In the genomic region with DNA sequence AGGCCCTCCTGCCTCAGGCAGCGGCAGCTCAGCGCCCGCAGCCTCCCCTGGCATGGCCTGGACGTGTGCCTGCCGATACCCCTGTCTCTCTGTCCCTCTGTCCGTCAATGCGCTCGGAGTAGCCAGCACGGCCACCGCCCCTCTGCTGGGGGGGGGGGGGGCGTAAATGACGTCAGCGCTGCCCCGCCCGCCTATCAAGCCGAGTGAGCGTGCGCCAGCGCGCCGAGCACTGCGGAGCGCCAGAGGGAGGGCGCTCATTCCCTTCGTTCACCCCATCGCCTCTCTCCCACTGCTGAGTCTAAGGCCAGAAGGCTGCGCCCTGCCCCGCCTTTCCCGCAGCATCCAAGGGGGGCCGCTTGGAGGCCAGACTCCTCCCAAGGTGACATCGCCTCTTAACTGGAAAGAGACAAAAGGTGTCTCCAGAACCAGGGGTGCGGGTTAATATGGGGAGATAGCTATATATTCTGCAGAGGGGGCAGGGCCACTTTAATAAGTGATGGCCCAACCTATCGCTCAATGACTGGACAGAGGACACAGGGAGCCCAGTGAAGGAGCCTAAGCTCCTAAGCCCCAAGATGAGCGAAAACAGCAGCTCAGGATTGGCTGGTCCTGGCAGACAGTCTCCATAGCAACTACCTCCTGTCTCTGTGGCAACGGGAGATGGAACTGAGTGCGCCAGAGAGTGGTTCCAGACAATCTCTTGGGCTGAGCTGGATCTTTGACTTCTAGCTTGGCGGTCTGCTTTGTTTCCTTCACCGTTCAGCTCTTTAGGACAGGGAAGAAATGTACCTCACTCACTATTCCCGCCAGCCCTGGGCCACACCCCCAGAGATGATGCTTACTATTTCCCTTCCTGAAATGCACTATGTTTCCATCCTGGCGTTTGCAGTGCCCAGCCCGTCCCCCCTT, we compare ENCODE assay signal across 8 mouse cellular contexts. TPM values are rescaled to one million over a fixed set of nuclear protein-coding genes. Genes with fewer than 3 reads are reported as not detected.
DNase-seq lines count a peak whose midpoint lies in the region; ATAC-seq and TF ChIP-seq lines count a peak whose summit lies in the region.

A gene (minus strand): TSS at position 563 of the 909 bp plus-strand sequence.

- TF ChIP-seq POLR2A in thymus, adult 2 months (IDR thresholded peaks at IDR 0.05; ENCODE audit: control insufficient read depth, extremely low read depth, insufficient read depth, low read length, poor library complexity): no peak

- H3K36me3 ChIP-seq in forebrain, embryonic 14.5 days (ENCODE audit: control insufficient read depth, insufficient read depth, low read length): peaks cover 22% of the 10 kb centered on the region
- H3K36me3 ChIP-seq in liver, embryonic 16.5 days (ENCODE audit: control insufficient read depth, insufficient read depth): no peaks in the 10 kb centered on the region
- H3K36me3 ChIP-seq in thymus, adult 2 months (ENCODE audit: control insufficient read depth, insufficient read depth, low read length): no peaks in the 10 kb centered on the region

- peak within 1 kb of the TSS; percentile 87 for H3K9ac ChIP-seq in forebrain, embryonic 14.5 days (ENCODE audit: low read length)
- no peak within 1 kb of the TSS for H3K9ac ChIP-seq in liver, embryonic 16.5 days (ENCODE audit: low read depth, low read length)

- intact Hi-C loops in gastrocnemius, adult 2 months (cut with DNase I): no loop called here
- intact Hi-C loops in gastrocnemius, postnatal 36 days (cut with DNase I): no loop called here

- peak within 1 kb of the TSS; percentile 66 for H3K4me3 ChIP-seq in gastrocnemius, adult 2 months
- H3K4me3 ChIP-seq in forebrain, embryonic 14.5 days (ENCODE audit: low read depth, low read length): peak within 1 kb of the TSS; percentile 55
- peak within 1 kb of the TSS; percentile 24 for H3K4me3 ChIP-seq in liver, embryonic 16.5 days (ENCODE audit: low read depth, low read length)
- H3K4me3 ChIP-seq in thymus, adult 2 months (ENCODE audit: control insufficient read depth, insufficient read depth, low read length): no peak within 1 kb of the TSS

- peak; percentile 78 for ATAC-seq in cerebellum, adult (ENCODE audit: insufficient number of reproducible peaks, low FRiP score, low TSS enrichment)
- peak; percentile 91 for ATAC-seq in forebrain, embryonic 14.5 days
- ATAC-seq in liver, embryonic 16.5 days (ENCODE audit: low read depth): no peak

- no peaks in the 10 kb centered on the region for H3K9me3 ChIP-seq in forebrain, embryonic 14.5 days (replicated peaks; ENCODE audit: control insufficient read depth, low read length)
- H3K9me3 ChIP-seq in liver, embryonic 16.5 days (replicated peaks; ENCODE audit: control insufficient read depth, low read length): no peaks in the 10 kb centered on the region

- peak within 1 kb of the TSS; percentile 46; the same call in 1 of the 2 replicates for H3K27ac ChIP-seq in gastrocnemius, adult 2 months
- H3K27ac ChIP-seq in forebrain, embryonic 14.5 days (ENCODE audit: low read depth, low read length): peak within 1 kb of the TSS; percentile 98
- H3K27ac ChIP-seq in liver, embryonic 16.5 days (ENCODE audit: low read length): no peak within 1 kb of the TSS
- no peak within 1 kb of the TSS for H3K27ac ChIP-seq in thymus, adult 2 months (ENCODE audit: control insufficient read depth, insufficient read depth, low read length)

- WGBS in forebrain, embryonic 14.5 days: 2% methylated on average over 35 of the region's 41 CpGs
- WGBS in liver, embryonic 16.5 days (ENCODE audit: insufficient replicate concordance): 8% methylated on average over 32 of the region's 41 CpGs
- 12% methylated on average over 39 of the region's 41 CpGs for WGBS in thymus, adult 2 months

- TF ChIP-seq CTCF in gastrocnemius, adult 2 months (IDR thresholded peaks at IDR 0.05): no peak
- no peak for TF ChIP-seq CTCF in thymus, adult 2 months (IDR thresholded peaks at IDR 0.05; ENCODE audit: borderline replicate concordance, control insufficient read depth, extremely low read depth, insufficient read depth, low read length, poor library complexity)

- H3K4me2 ChIP-seq in forebrain, embryonic 14.5 days (ENCODE audit: low read length): peak within 1 kb of the TSS; percentile 94
- peak within 1 kb of the TSS; percentile 24 for H3K4me2 ChIP-seq in liver, embryonic 16.5 days (ENCODE audit: low read depth, low read length)

- no peaks in the 10 kb centered on the region for H3K27me3 ChIP-seq in forebrain, embryonic 14.5 days (replicated peaks; ENCODE audit: control insufficient read depth, insufficient read depth, low read length)
- peaks cover 49% of the 10 kb centered on the region for H3K27me3 ChIP-seq in liver, embryonic 16.5 days (ENCODE audit: control insufficient read depth, insufficient read depth, low read depth, low read length)
- peaks cover 3% of the 10 kb centered on the region; the same call in 1 of the 2 replicates for H3K27me3 ChIP-seq in thymus, adult 2 months (ENCODE audit: control insufficient read depth, insufficient read depth, low read length)

- DNase-seq in gastrocnemius, adult 2 months: peak; percentile 41
- DNase-seq in gastrocnemius, postnatal 36 days: no peak
- DNase-seq in forebrain, embryonic 14.5 days (ENCODE audit: low spot score): peak; percentile 96
- peak; percentile 83 for DNase-seq in layer of hippocampus, adult 11-12 months (ENCODE audit: low spot score)
- peak; percentile 82 to 84 for DNase-seq in right cerebral cortex, adult 2 months (ENCODE audit: low spot score in 2 of 2)
- DNase-seq in thymus, adult 2 months: no peak

- peaks cover 24% of the 10 kb centered on the region for H3K4me1 ChIP-seq in forebrain, embryonic 14.5 days (ENCODE audit: control insufficient read depth, insufficient read depth, low read length)
- H3K4me1 ChIP-seq in liver, embryonic 16.5 days (ENCODE audit: control insufficient read depth, low read depth, low read length): peaks cover 6% of the 10 kb centered on the region
- H3K4me1 ChIP-seq in thymus, adult 2 months (replicated peaks; ENCODE audit: control insufficient read depth, insufficient read depth, low read length): no peaks in the 10 kb centered on the region

RNA-seq across cellular contexts. Expression of the gene that starts here (rescaled TPM):
- under 1 TPM; 0.28 to 0.38 TPM for total RNA-seq in gastrocnemius, adult 2 months (2021)
- under 1 TPM; 0.20 to 0.42 TPM for total RNA-seq in gastrocnemius, postnatal 36 days (2021)
- polyA plus RNA-seq in forebrain, embryonic 14.5 days (2014; fragmentation: Nextera tagmentation; extraction: Ambion mirVana): 49.6 and 63.9 TPM in 2 replicates
- polyA plus RNA-seq in liver, embryonic 16.5 days (2015; fragmentation: Nextera tagmentation; extraction: Ambion mirVana): 3.2 and 3.6 TPM in 2 replicates
- 0.33 and 0.36 TPM in 2 replicates for polyA plus RNA-seq in thymus, adult 2 months (2012; rRNA removed)

Comparison
In these comparisons a context has a peak if more than half of its experiments do, and no peak if none do; other contexts are left out.
1. RNA of the gene that starts here (polyA plus RNA-seq): 49.6 to 63.9 TPM in forebrain, embryonic 14.5 days; 3.2 to 3.6 TPM in liver, embryonic 16.5 days and 0.33 to 0.36 TPM in thymus, adult 2 months; every median in the first group is over 10 times any median in the second.
2. Peak in DNase-seq, H3K4me3 ChIP-seq and H3K27ac ChIP-seq in gastrocnemius, adult 2 months; RNA of the gene not detected or under 1 TPM.
3. DNase-seq: peak in forebrain, embryonic 14.5 days (single experiment), layer of hippocampus, adult 11-12 months (single experiment) and right cerebral cortex, adult 2 months (2 of 2); none in gastrocnemius, postnatal 36 days (0 of 2) and thymus, adult 2 months (single experiment).